Mouse (Mus musculus) kidney, postnatal 25 days (tissue): ENCODE measurements around the gene Sf3a2.

Source experiments
- DNase-seq, 2 experiments: peaks; one replicate each; pipeline ENCODE4 v3.0.0; 2021; ENCODE audit warnings: mixed read lengths in 2 of 2

Gene Sf3a2

DNA sequence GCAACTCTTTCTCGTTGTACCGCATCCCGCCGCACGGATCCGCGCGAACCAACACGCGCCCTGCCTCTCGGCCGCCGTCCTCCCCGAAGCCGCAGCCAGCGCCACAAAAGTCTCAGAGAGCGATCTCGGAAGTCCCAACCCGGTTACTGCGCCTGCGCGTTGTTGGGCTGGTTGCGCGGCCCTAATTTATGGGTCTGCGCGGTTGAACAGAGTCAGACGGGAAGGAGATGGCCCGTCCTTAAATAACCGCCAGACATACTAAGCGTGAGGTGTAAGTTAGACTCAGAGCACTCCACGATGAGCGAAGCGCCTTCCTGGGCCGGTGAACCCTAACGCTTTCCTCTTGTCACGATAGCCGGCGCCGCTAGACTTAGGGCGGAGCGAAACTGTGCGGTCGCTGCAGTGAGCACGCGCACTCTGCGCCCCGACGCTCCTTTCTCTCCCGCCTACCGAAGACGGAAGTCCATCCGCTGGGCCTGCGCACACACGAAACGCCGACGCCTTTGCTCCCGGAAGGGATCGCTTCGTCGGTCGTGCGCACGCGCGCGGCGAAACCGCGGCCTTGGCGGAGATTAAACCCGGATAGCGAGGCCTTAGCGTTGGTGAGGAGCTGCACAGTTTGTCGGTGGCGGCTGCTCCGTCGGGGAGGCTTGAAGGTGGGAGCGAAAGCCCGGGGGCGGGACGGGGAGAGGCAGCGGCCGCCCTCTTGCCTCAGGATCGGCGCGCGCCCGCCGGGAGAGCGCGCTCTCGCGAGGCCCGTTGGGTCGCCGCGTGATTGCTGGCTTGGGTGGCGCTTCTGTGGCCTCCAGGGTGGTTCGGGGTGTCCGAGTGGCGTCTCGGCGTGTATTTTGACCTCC is at the start of gene Sf3a2, which contains the start of gene Plekhj1:
Gene Sf3a2, plus strand, starts transcription at position 49 of the 857 bp plus-strand sequence.
Gene Plekhj1, minus strand, starts transcription at position 477 of the 857 bp plus-strand sequence.
- peak; percentile 96 to 98 for DNase-seq

GRCm38 (mm10) chr10:80748609-80749008 is 49.4 kb upstream of the Sf3a2 start:
- DNase-seq, result peak; percentile 77 to 83

DNA sequence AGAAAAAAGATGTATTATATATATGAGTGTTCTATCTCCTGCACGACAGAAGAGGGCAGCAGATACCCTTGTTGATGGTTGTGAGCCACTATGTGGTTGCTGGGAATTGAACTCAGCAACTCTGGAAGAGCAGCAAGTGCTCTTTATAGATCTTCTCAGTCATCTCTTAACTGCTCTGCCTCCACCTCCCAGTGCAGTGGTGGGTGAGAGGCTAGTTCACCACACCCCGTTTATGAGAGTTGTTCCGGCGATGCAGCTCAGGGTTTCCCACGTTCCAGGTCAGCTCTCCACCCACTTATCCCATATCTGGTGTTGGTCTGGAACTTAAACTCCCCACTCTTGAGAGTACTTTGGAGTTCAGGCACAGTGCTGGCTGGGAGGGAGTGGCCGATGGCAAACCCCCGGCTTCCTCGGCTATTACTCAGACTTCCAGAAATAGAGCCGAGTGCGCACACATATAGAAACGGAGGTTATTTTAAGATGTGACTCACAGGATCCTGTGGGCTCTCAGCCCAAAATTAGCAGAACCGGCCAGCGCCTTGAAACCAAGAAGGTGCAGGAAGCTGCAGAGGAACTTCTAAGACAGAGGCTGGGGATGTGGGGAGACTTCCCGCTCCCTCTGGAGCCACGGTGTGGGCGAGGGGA is 46.7 kb upstream of the Sf3a2 start:
- peak; percentile 49 to 76 for DNase-seq

- DNase-seq, result peak; percentile 89 to 91
Measured at GRCm38 (mm10) chr10:80752079-80752625, 45.8 kb upstream of the Sf3a2 start.

DNA sequence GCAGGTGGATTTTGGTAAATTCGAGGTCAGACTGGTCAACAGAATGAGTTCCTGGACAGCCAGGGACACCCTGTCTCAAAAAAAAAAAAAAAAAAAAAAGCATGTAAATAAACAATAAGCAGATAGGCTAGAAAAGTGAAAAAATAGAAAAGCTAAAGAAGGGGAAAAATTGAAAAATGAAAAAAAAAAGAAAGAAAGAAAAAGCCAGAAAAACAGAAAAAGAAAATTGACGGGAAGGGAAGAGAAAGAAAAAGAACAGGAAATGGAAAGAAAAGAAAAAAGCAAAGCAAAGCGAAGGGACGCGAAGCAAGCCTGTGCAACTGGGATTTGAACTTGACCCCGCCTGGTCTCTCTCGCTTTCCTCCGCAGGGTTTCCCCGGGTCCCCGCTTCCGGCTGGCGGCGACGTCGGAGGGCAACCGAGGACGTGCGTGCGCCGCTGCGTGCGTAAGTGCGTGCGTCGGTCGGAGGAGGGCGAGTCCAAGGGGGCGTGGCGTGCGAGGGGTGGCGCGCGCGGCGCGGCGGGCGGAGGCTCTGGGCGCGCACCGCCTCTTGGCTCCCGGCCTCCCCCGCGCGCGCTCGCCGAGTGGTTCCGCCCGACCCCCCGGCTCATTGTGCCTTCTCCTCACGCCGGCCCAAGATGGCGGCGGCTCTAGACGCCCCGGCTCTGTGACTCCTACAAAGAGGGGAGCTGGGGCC is 43.3 kb upstream of the Sf3a2 start, which contains the start of gene Dot1l:
Gene Dot1l, plus strand, starts transcription at position 613 of the 697 bp plus-strand sequence.
- peak; percentile 98 to 99 for DNase-seq

GRCm38 (mm10) chr10:80755291-80756015 is 42.5 kb upstream of the Sf3a2 start:
- DNase-seq, result no peak

- peak; percentile 15 to 54 for DNase-seq
Measured at GRCm38 (mm10) chr10:80756099-80756498, 41.9 kb upstream of the Sf3a2 start.

- no peak for DNase-seq
Measured at GRCm38 (mm10) chr10:80756509-80756908, 41.5 kb upstream of the Sf3a2 start.

DNA sequence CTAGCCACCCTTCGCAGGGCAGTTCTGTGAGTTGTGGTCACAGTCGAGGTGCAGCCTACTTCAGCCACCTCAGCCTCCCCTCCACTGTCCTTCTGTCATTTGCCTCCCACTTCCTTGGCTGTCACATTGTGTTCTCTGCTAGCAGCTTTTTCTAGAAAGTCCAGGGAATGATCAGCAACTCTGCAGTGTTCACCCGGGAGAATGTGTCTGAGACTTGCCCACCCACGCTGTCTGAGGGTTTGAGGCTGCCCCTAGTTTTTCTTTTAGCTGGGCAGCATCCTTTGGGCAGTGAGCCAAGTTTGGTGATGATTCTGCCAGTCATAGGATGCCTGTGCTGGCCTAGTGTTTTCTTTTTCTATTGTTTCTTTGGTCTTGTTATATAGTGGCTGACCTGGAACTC is 41.0 kb upstream of the Sf3a2 start:
- no peak for DNase-seq

- peak; percentile 86 to 93 for DNase-seq
Measured at GRCm38 (mm10) chr10:80757717-80758116, 40.3 kb upstream of the Sf3a2 start.

DNA sequence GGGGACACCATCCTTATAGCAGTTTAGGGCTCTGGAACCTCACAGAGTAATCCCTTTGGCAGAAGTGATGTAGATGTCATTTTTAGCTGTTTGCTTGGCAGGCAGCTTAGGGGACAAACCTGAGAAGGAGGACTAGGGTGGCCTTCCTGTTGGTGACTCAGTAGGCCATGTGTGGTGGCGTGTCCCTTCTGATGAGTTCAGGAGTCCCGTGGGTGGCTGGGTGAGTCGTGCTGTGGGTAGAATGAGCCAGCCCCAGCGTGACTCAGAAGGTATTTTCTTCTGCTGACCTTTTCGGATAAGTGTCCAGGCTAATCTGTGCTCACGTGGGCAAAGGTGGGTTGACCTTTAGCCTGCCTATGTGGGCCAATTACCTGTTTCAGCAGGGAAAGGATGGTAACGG is 39.3 kb upstream of the Sf3a2 start:
- DNase-seq, result no peak

GRCm38 (mm10) chr10:80760596-80761524 is 37.1 kb upstream of the Sf3a2 start:
- peak; percentile 70 to 72 for DNase-seq

- DNase-seq, result no peak
Measured at GRCm38 (mm10) chr10:80761821-80762220, 36.2 kb upstream of the Sf3a2 start.

DNA sequence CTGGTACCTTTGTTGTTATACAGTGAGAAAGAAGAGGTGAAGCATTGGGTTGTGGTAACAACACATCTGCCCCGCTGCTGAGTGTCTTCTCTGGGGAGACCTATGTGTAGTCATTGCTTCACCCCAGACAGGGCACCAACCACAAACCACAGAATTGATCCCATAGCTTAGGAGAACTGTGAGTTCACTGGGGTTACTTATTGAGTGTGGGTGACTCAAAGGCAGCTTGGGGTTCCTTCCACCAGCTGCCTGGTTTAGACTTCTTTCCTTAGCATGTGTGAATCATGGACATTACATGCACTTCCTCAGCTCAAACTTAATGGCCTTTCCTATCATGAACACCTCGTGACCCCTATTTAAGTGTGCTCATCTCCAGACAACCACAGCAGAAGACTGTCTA is 34.5 kb upstream of the Sf3a2 start:
- no peak for DNase-seq

DNA sequence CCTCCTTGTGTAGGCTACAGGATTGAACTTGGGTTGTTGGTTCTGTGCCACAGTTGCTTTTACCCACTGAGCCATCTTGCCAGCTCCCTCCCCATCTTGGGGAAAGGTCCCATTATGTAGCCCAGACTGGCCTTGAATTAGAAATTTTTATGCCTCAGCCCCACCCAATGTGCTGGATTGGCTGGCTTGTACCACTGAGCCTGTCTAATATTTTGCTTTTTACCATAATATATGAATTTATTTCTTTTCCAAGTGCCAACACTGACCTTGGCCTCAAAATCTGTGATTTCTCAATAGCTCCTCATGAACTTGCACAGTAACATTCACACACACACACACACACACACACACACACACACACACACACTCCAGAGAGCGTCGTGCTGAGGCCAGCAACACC is 32.3 kb upstream of the Sf3a2 start:
- no peak for DNase-seq

GRCm38 (mm10) chr10:80766161-80766815 is 31.7 kb upstream of the Sf3a2 start:
- peak; percentile 56 to 64 for DNase-seq

DNA sequence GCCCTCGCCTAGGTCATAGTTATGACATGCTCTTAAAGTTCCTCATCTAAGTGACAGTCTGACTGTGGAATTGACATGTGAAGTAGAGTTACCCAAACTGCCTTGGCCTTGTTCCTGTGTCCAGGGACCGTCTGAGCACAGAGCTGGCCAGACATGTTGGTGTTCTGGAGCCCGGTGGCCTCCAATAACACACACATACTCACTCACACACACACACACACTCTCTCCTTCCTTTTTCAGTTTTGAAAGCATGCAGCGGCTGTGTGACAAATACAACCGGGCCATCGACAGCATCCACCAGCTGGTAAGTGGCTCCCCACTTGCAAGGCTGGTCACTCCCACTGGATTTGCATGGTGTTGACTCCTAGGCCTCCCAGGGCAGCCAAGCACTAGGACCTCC is 29.6 kb upstream of the Sf3a2 start:
- DNase-seq, result no peak

- DNase-seq, result no peak
Measured at GRCm38 (mm10) chr10:80773816-80774215, 24.2 kb upstream of the Sf3a2 start.

GRCm38 (mm10) chr10:80774549-80774948 is 23.4 kb upstream of the Sf3a2 start:
- peak; percentile 80 to 82 for DNase-seq

GRCm38 (mm10) chr10:80774981-80775380 is 23.0 kb upstream of the Sf3a2 start:
- DNase-seq, result no peak

DNA sequence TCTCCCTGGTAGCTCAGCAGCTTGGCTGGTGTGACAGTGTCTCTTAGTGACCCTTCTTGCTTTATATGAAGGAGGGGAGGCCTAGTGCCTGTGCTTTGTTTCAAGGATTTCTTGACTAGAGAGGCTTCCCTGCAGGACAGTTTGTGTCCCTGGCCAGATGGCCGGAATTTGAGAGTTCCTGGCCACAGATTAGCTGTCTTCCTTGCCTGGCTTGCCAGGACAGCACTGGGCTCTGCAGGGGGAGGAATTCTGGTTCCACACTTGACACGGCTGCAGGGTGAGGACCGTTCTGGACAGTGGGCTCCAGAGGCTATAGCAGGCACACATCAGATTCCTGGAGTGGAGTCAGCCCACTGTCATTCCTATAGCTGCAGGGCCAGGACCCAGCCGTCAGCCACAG is 22.3 kb upstream of the Sf3a2 start:
- DNase-seq, result no peak
